Mouse (Mus musculus) C2C12 (cell line): Measurements from ENCODE around the gene Map3k6.

ENCODE experiments used
- CTCF ChIP-seq: IDR thresholded peaks from one replicate; pipeline ENCODE4 v1.5.1; 2011; ENCODE audit not compliant: control insufficient read depth, insufficient read depth, insufficient read length
- MAX ChIP-seq: IDR thresholded peaks from one replicate; pipeline ENCODE4 v1.6.1; 2011; ENCODE audit warnings: mild to moderate bottlenecking, control low read depth
- MYOD1 ChIP-seq: IDR thresholded peaks from one replicate; pipeline ENCODE4 v1.6.1; 2011; ENCODE audit warnings: low read depth; ENCODE audit not compliant: control insufficient read depth, insufficient read length

DNA sequence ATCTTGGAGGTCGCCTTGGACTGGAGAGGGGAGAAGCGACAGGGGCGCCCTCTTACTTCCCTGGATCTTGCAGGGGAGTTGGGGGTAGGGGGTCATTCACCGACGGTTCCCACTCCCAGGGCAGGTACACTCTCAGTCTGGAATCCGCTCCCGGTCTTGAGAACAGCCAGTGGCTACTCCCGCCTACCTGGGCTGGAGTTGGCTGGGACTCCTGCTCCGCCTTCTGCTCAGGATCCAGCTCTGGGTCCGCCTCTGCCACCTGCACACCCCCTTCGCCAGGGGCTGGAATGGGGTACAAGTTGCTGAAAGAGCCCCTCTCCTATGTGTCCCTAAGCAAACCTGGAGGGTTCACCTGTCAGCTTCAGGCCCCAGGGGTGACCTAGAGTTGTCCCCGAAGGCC lies 16.6 kb downstream of the Map3k6 start:
- TF ChIP-seq MYOD1 = no peak
- TF ChIP-seq CTCF = no peak
- no peak for TF ChIP-seq MAX
